Mouse (Mus musculus): Measurements from ENCODE around the gene Col5a2. TPM values are rescaled to one million over a fixed set of nuclear protein-coding genes. Genes with fewer than 3 reads are reported as not detected.

Gene Col5a2
- total and polyA plus RNA-seq, 3 experiments = 0.07 to 0.46 TPM; not detected in 1

GRCm38 (mm10) chr1:45379992-45380690 lies 122.9 kb downstream of the Col5a2 start:
- Histone ChIP-seq H3K27me3 (ENCODE audit: control insufficient read depth in 1 of 2, insufficient read depth in 2 of 2, low read length in 2 of 2) (no peaks in the 10 kb centered on the region), H3K9ac (ENCODE audit: control insufficient read depth, low read depth, low read length, poor library complexity, severe bottlenecking) (no peak overlapping the region), H3K27ac (ENCODE audit: control insufficient read depth, low read depth, low read length) (no peak overlapping the region), H3K4me3 (ENCODE audit: control insufficient read depth in 1 of 2, insufficient read depth in 1 of 2, low read depth in 2 of 2, low read length in 2 of 2) (no peak overlapping the region), H3K36me3 (ENCODE audit: control insufficient read depth in 1 of 2, insufficient read depth in 2 of 2, low read length in 2 of 2) (no peaks in the 10 kb centered on the region), H3K4me1 (ENCODE audit: control insufficient read depth in 1 of 2, insufficient read depth in 2 of 2, low read length in 2 of 2) (no peaks in the 10 kb centered on the region), H3K79me2 (ENCODE audit: control insufficient read depth, insufficient read depth, low read length, poor library complexity) (no peaks in the 10 kb centered on the region), H3K9me3 (replicated peaks; ENCODE audit: insufficient read depth, low read length) (no peaks in the 10 kb centered on the region)
- no peak for DNase-seq (ENCODE audit: low read depth, low spot score)
- TF ChIP-seq EP300 (IDR thresholded peaks at IDR 0.05; ENCODE audit: low read depth in 1 of 2, low read length in 2 of 2) = no peak
- no peak for TF ChIP-seq ELF1 (IDR thresholded peaks at IDR 0.05; ENCODE audit: low read depth, low read length)
- TF ChIP-seq POLR2AphosphoS5 (IDR thresholded peaks at IDR 0.05; ENCODE audit: borderline replicate concordance, low read depth, low read length) = no peak
- TF ChIP-seq MAZ (IDR thresholded peaks at IDR 0.05; ENCODE audit: low read depth, low read length) = no peak
- TF ChIP-seq ZMIZ1 (IDR thresholded peaks at IDR 0.05; ENCODE audit: low read depth, low read length) = no peak
- no peak for TF ChIP-seq ETS1 (IDR thresholded peaks at IDR 0.05; ENCODE audit: low read depth, low read length)
- TF ChIP-seq ZKSCAN1 (IDR thresholded peaks at IDR 0.05; ENCODE audit: low read depth, low read length) = no peak
- TF ChIP-seq ZC3H11A (IDR thresholded peaks at IDR 0.05; ENCODE audit: low read depth, low read length) = no peak
- TF ChIP-seq UBTF (IDR thresholded peaks at IDR 0.05; ENCODE audit: borderline replicate concordance, insufficient read depth, low read depth, low read length) = no peak
- TF ChIP-seq RCOR1 (IDR thresholded peaks at IDR 0.05; ENCODE audit: low read depth, low read length) = no peak
- no peak for TF ChIP-seq RAD21 (IDR thresholded peaks at IDR 0.05; ENCODE audit: low read depth, low read length)
- no peak for TF ChIP-seq GATA1 (IDR thresholded peaks at IDR 0.05; ENCODE audit: low read depth, low read length)
- TF ChIP-seq USF1 (IDR thresholded peaks at IDR 0.05; ENCODE audit: low read depth, low read length) = no peak
- TF ChIP-seq JUND (IDR thresholded peaks at IDR 0.05; ENCODE audit: low read depth, low read length) = no peak

DNA sequence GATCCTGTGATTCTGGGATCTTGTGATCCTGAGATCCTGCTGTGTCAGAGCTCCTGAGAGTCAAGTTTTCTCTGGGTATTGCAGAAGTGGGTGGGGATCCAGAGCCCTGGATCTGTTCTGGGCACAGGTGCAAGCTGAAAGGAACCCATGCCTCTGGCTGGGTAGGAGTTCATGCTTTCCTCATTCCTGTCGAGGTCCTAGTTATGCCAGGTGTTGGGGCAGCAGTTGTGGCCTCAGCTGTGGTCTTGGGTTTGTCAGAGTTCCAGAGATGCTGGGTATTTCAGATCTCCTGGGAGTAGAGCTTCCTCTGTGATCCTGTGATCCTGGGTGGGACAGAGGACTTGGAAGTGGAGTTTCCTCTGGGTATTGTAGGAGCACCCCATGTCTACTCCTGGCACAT lies 137.7 kb downstream of the Col5a2 start:
- Histone ChIP-seq H3K79me2 (ENCODE audit: control insufficient read depth, insufficient read depth, low read length, poor library complexity) (no peaks in the 10 kb centered on the region), H3K9ac (ENCODE audit: control insufficient read depth, low read depth, low read length, poor library complexity, severe bottlenecking) (no peak overlapping the region), H3K9me3 (replicated peaks; ENCODE audit: insufficient read depth, low read length) (no peaks in the 10 kb centered on the region), H3K27me3 (ENCODE audit: control insufficient read depth in 1 of 2, insufficient read depth in 2 of 2, low read length in 2 of 2) (no peaks in the 10 kb centered on the region), H3K4me3 (ENCODE audit: control insufficient read depth in 1 of 2, insufficient read depth in 1 of 2, low read depth in 2 of 2, low read length in 2 of 2) (no peak overlapping the region), H3K27ac (ENCODE audit: control insufficient read depth, low read depth, low read length) (no peak overlapping the region), H3K36me3 (ENCODE audit: control insufficient read depth in 1 of 2, insufficient read depth in 2 of 2, low read length in 2 of 2) (no peaks in the 10 kb centered on the region), H3K4me1 (ENCODE audit: control insufficient read depth in 1 of 2, insufficient read depth in 2 of 2, low read length in 2 of 2) (no peaks in the 10 kb centered on the region)
- TF ChIP-seq E2F4 (IDR thresholded peaks at IDR 0.05; ENCODE audit: borderline replicate concordance, low read depth, low read length) (no peak), HCFC1 (IDR thresholded peaks at IDR 0.05; ENCODE audit: low read depth, low read length) (no peak), CHD1 (IDR thresholded peaks at IDR 0.05; ENCODE audit: low read depth, low read length) (no peak), TCF12 (IDR thresholded peaks at IDR 0.05; ENCODE audit: low read depth, low read length) (no peak), CTCF (IDR thresholded peaks at IDR 0.05 in 2 of 3, conservative IDR thresholded peaks at IDR 0.05 in 1 of 3; ENCODE audit: control insufficient read depth in 1 of 3, insufficient read depth in 1 of 3, low read depth in 2 of 3, low read length in 3 of 3, poor library complexity in 1 of 3, severe bottlenecking in 1 of 3) (no peak), POLR2AphosphoS2 (IDR thresholded peaks at IDR 0.05; ENCODE audit: low read length) (no peak), MAFK (IDR thresholded peaks at IDR 0.05; ENCODE audit: borderline replicate concordance, low read depth, low read length) (no peak), MXI1 (IDR thresholded peaks at IDR 0.05; ENCODE audit: low read depth, low read length) (no peak), NELFE (IDR thresholded peaks at IDR 0.05; ENCODE audit: low read depth, low read length) (no peak), MEF2A (IDR thresholded peaks at IDR 0.05; ENCODE audit: extremely low read depth, insufficient replicate concordance, low read depth, low read length, poor library complexity, severe bottlenecking) (no peak), TAL1 (IDR thresholded peaks at IDR 0.05; ENCODE audit: low read length) (no peak), ZNF384 (IDR thresholded peaks at IDR 0.05; ENCODE audit: low read depth, low read length) (no peak), EP300 (IDR thresholded peaks at IDR 0.05; ENCODE audit: low read depth in 1 of 2, low read length in 2 of 2) (no peak)
- no peak for DNase-seq (ENCODE audit: low read depth, low spot score)

Data from MEL (cell line).